Mouse (Mus musculus): ENCODE measurements around the gene Pink1. TPM values are rescaled to one million over a fixed set of nuclear protein-coding genes. Genes with fewer than 3 reads are reported as not detected.

Pink1 gene
- polyA plus RNA-seq, 1 experiment from 2014 or later = 41.4 TPM

DNA sequence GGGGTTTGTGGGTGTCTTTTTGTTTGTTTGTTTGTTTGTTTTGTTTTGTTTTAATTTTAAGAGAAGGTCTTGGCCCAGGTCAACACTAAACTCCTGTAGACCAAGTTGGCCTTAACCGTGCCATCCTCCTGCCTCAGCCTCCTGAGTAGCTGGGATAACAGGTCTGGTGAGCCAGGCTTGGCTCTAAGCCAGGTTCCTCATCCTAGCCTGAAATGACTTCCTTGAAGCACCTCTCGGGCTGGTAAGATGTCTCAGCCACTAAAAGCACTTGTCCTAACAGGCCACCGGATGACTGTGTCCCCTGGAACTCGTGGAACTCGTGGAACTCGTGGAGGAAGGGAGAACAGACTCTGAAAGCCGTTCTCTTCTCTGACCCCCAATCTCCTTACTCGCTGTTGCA is 30.0 kb upstream of the Pink1 start:
- no peak overlapping the region for H3K4me2 ChIP-seq
- 80% methylated on average over 8 of the region's 8 CpGs for WGBS
- no peaks in the 10 kb centered on the region for H3K27me3 ChIP-seq (replicated peaks)
- no peak overlapping the region for H3K9ac ChIP-seq
- H3K36me3 ChIP-seq = no peaks in the 10 kb centered on the region
- no peak for ATAC-seq (ENCODE audit: insufficient read depth, low FRiP score, low read depth)
- no peak overlapping the region for H3K27ac ChIP-seq
- no peaks in the 10 kb centered on the region for H3K4me1 ChIP-seq
- no peaks in the 10 kb centered on the region for H3K9me3 ChIP-seq
- H3K4me3 ChIP-seq (replicated peaks) = no peak overlapping the region

- Histone ChIP-seq H3K27ac (no peak overlapping the region), H3K9ac (no peak overlapping the region), H3K4me3 (replicated peaks) (no peak overlapping the region), H3K9me3 (no peaks in the 10 kb centered on the region), H3K4me2 (no peak overlapping the region), H3K27me3 (replicated peaks) (no peaks in the 10 kb centered on the region), H3K36me3 (no peaks in the 10 kb centered on the region), H3K4me1 (no peaks in the 10 kb centered on the region)
- WGBS = 74% methylated on average over 2 of the region's 2 CpGs
- ATAC-seq (ENCODE audit: insufficient read depth, low FRiP score, low read depth) = no peak
These were observed 29.4 kb upstream of the Pink1 start for GRCm38 (mm10) chr4:138355496-138355895.

- ATAC-seq (ENCODE audit: insufficient read depth, low FRiP score, low read depth) = no peak
- Histone ChIP-seq H3K9me3 (no peaks in the 10 kb centered on the region), H3K27ac (no peak overlapping the region), H3K27me3 (replicated peaks) (no peaks in the 10 kb centered on the region), H3K9ac (no peak overlapping the region), H3K4me1 (no peaks in the 10 kb centered on the region), H3K36me3 (no peaks in the 10 kb centered on the region), H3K4me2 (no peak overlapping the region), H3K4me3 (replicated peaks) (no peak overlapping the region)
- 77% methylated on average over 10 of the region's 10 CpGs for WGBS
These were observed 27.5 kb upstream of the Pink1 start for GRCm38 (mm10) chr4:138353438-138354171.

GRCm38 (mm10) chr4:138352692-138353091 is 26.6 kb upstream of the Pink1 start:
- Histone ChIP-seq H3K4me1 (no peaks in the 10 kb centered on the region), H3K9me3 (no peaks in the 10 kb centered on the region), H3K4me2 (no peak overlapping the region), H3K36me3 (no peaks in the 10 kb centered on the region), H3K27me3 (replicated peaks) (no peaks in the 10 kb centered on the region), H3K9ac (no peak overlapping the region), H3K4me3 (replicated peaks) (no peak overlapping the region), H3K27ac (no peak overlapping the region)
- no peak for ATAC-seq (ENCODE audit: insufficient read depth, low FRiP score, low read depth)
- WGBS = 86% methylated on average over 6 of the region's 6 CpGs

DNA sequence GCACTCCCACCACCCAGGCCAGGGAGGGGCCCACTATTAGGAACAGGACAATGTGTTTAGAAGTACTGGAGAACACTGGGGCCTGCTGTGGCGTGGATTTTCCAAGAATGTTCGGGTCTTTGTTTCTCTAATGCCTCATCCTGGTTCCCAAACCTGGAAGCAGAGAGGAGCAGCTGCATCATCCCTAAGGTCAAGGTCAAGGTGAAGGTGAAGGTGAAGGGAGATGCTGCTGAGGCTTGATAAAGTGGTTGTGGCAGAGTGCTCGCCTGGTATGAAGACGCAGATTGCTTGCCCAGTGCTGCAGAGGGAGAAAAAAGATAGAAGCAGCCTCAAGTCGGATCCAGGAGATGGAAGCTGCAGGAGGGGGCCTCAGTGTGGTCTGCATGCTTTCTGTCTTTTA is 25.7 kb upstream of the Pink1 start:
- Histone ChIP-seq H3K27me3 (replicated peaks) (no peaks in the 10 kb centered on the region), H3K4me2 (no peak overlapping the region), H3K4me1 (no peaks in the 10 kb centered on the region), H3K4me3 (replicated peaks) (no peak overlapping the region), H3K27ac (no peak overlapping the region), H3K36me3 (no peaks in the 10 kb centered on the region), H3K9ac (no peak overlapping the region), H3K9me3 (no peaks in the 10 kb centered on the region)
- WGBS = 82% methylated on average over 5 of the region's 5 CpGs
- no peak for ATAC-seq (ENCODE audit: insufficient read depth, low FRiP score, low read depth)

- Histone ChIP-seq H3K4me2 (no peak overlapping the region), H3K27me3 (replicated peaks) (no peaks in the 10 kb centered on the region), H3K4me3 (replicated peaks) (no peak overlapping the region), H3K9me3 (no peaks in the 10 kb centered on the region), H3K4me1 (no peaks in the 10 kb centered on the region), H3K27ac (no peak overlapping the region), H3K36me3 (no peaks in the 10 kb centered on the region), H3K9ac (no peak overlapping the region)
- WGBS = 74% methylated on average over 7 of the region's 7 CpGs
- ATAC-seq (ENCODE audit: insufficient read depth, low FRiP score, low read depth) = no peak
These were observed 22.6 kb upstream of the Pink1 start for GRCm38 (mm10) chr4:138348716-138349115.

- H3K4me3 ChIP-seq (replicated peaks) = no peak overlapping the region
- 69% methylated on average over 1 of the region's 1 CpGs for WGBS
- ATAC-seq (ENCODE audit: insufficient read depth, low FRiP score, low read depth) = no peak
- no peaks in the 10 kb centered on the region for H3K9me3 ChIP-seq
- no peak overlapping the region for H3K9ac ChIP-seq
- no peaks in the 10 kb centered on the region for H3K36me3 ChIP-seq
- H3K4me2 ChIP-seq = no peak overlapping the region
- H3K4me1 ChIP-seq = no peaks in the 10 kb centered on the region
- no peak overlapping the region for H3K27ac ChIP-seq
- H3K27me3 ChIP-seq (replicated peaks) = no peaks in the 10 kb centered on the region
These were observed 21.2 kb upstream of the Pink1 start for GRCm38 (mm10) chr4:138347280-138347679.

DNA sequence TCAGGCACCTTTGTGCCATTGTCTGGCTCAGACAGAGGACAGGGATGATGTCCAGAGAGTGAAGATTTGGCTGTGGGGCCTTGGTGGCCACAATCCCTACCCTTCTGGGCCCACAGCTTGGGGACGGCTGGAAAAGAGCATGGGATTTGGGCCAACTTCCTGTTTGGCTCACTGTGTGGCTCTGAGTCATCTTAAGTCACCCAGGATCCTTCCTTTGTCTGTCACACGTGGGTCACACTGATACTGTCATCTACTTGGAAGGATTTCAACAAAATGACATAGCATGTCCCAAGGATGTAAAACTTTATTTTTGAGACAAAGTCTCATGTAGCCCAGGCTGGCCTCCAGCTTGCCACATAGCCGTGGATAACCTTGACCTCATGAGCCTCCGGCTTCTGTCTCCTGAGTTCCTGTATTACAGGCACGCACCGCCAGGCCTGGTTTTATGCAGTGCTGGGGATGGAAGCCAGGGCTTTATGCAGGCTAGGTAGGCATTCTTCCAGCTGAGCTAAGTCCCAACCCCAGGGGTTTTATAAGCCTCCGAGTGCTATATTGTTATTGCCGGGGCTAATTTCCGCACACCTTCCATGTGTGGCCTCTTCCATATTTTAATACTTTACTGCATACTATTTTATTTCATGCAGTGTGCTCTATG is 18.9 kb upstream of the Pink1 start:
- Histone ChIP-seq H3K9me3 (no peaks in the 10 kb centered on the region), H3K36me3 (no peaks in the 10 kb centered on the region), H3K4me2 (no peak overlapping the region), H3K27me3 (replicated peaks) (no peaks in the 10 kb centered on the region), H3K4me1 (no peaks in the 10 kb centered on the region), H3K27ac (no peak overlapping the region), H3K9ac (no peak overlapping the region), H3K4me3 (replicated peaks) (no peak overlapping the region)
- 75% methylated on average over 9 of the region's 9 CpGs for WGBS
- no peak for ATAC-seq (ENCODE audit: insufficient read depth, low FRiP score, low read depth)

DNA sequence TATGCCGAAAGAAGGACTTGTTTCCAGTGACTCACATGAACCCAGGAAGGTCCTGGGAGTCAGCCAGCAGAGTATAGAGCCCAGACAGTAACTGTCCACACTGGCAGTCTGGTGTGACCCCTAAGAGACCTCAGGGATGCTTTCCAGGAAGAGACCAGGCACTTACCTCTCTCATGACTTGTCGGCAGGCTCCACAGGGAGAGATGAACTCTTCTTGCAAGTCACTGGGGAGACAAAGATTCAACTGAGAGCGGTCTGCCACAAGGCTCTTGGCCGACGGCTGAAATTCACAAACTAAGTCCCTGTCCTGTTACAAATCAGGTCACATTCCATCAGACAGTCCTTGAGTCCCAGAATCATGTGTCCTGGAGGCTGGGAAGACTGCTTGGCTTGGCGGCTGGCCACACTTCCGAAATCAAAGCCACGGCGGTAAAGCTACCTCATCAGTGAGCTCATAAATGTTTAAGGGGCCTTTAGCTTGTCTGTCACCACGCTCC is 17.3 kb upstream of the Pink1 start:
- H3K9ac ChIP-seq = no peak overlapping the region

DNA sequence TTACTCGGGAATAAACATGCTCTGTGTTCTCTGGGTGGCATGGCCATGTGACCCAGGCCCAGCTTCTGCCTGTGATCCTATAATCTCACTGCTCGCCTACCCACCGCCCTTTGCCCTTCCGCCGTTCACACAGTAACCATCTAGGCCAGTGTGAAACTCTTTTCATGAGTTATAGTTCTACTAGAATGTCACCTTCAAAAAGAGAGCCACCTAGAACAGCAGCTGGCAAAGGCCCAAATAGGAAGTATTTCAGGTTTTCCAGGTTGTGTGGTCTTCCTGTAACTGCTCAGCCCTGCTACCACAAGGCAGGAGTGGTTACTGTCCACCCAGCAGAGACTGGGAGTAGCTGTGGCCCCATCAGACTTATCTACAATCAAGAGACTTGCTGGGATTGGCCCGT is 16.7 kb upstream of the Pink1 start:
- Histone ChIP-seq H3K27ac (peak overlapping the region; percentile 66), H3K4me2 (no peak overlapping the region), H3K9me3 (no peaks in the 10 kb centered on the region), H3K9ac (no peak overlapping the region), H3K4me1 (no peaks in the 10 kb centered on the region), H3K4me3 (replicated peaks) (no peak overlapping the region), H3K27me3 (replicated peaks) (no peaks in the 10 kb centered on the region), H3K36me3 (no peaks in the 10 kb centered on the region)
- peak; percentile 67 for ATAC-seq (ENCODE audit: insufficient read depth, low FRiP score, low read depth)
- WGBS = 53% methylated on average over 6 of the region's 6 CpGs

More for the DNA sequence above, 17.3 kb upstream of the Pink1 start:
- Histone ChIP-seq H3K27me3 (replicated peaks) (no peaks in the 10 kb centered on the region), H3K4me2 (no peak overlapping the region), H3K4me3 (replicated peaks) (no peak overlapping the region), H3K36me3 (no peaks in the 10 kb centered on the region), H3K27ac (peak overlapping the region; percentile 66), H3K4me1 (no peaks in the 10 kb centered on the region), H3K9me3 (no peaks in the 10 kb centered on the region)
- no peak for ATAC-seq (ENCODE audit: insufficient read depth, low FRiP score, low read depth)
- 76% methylated on average over 10 of the region's 10 CpGs for WGBS

DNA sequence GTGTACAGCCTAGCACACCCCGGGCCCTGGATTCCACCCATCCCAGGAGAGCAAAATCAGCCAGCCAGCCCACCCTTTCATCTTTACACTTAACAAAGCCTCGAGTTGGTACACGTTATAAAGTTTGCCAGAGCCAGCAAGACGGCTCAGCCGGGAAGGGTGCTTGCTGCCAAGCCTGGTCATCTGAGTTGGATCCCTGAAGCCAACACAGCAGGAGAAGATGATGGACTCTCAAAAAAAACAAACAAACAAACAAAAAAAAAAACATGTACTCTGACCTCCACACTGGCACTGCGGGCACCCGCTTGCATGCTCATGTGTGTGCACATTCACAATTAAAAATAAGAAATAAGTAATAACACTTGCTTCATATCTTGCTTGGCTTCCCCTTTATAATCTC is 15.9 kb upstream of the Pink1 start:
- Histone ChIP-seq H3K4me3 (replicated peaks) (no peak overlapping the region), H3K27me3 (replicated peaks) (no peaks in the 10 kb centered on the region), H3K36me3 (no peaks in the 10 kb centered on the region), H3K4me1 (no peaks in the 10 kb centered on the region), H3K4me2 (no peak overlapping the region), H3K27ac (no peak overlapping the region), H3K9ac (no peak overlapping the region), H3K9me3 (no peaks in the 10 kb centered on the region)
- 76% methylated on average over 7 of the region's 7 CpGs for WGBS
- no peak for ATAC-seq (ENCODE audit: insufficient read depth, low FRiP score, low read depth)

- no peak overlapping the region for H3K4me3 ChIP-seq (replicated peaks)
- no peak for ATAC-seq (ENCODE audit: insufficient read depth, low FRiP score, low read depth)
- H3K9me3 ChIP-seq = no peaks in the 10 kb centered on the region
- no peaks in the 10 kb centered on the region for H3K27me3 ChIP-seq (replicated peaks)
- no peak overlapping the region for H3K27ac ChIP-seq
- no peaks in the 10 kb centered on the region for H3K36me3 ChIP-seq
- 71% methylated on average over 8 of the region's 8 CpGs for WGBS
- no peak overlapping the region for H3K4me2 ChIP-seq
- H3K4me1 ChIP-seq = no peaks in the 10 kb centered on the region
- no peak overlapping the region for H3K9ac ChIP-seq
These were observed 15.3 kb upstream of the Pink1 start for GRCm38 (mm10) chr4:138341393-138341792.
